Mouse (Mus musculus): ENCODE measurements around the gene Apol8.
A peak's percentile ranks its signal among the peaks of the same experiment; 100 is the strongest.

The Apol8 gene

DNA sequence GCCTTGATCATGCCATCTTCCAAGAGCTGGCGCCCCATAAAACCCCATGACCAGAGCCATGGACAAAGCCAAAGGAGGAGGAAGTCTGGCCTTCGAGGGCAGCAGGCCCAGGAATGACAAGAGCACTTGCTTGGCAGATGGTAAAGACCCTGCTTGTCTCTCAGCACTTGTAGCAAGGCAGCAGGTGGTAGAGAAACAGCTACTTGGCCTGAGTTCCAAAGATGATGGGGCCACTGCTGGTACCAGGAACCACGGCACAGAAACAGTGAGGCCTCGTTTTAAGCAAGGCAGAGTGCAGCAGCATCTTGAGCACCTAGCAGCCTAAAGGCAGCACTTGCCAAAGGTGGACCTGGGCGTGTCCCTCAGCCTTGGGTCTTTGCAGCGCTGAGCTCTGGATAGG, 31.6 kb upstream of the Apol8 start:
- no peak for DNase-seq (ENCODE audit: extremely low read depth, insufficient read length, low spot score)

DNA sequence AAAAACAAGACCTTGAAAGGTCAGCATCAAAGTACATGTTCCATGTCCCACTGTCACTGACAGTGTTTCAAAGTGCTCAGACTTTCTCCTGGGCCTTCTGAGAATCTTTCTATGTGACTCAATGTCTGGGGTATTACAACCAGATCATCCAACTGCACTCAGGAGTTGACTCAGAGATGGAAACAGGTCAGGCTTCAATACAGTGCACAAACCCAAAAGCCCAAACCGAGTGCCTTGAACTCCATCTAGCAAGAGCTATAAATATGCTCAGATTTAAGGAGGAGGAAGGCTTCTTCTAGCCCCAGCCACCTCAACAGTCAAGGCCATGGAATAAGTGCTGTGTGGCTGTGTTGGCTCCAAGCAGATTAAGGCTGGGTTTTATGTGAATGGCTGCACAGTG, 29.0 kb upstream of the Apol8 start:
- DNase-seq (ENCODE audit: extremely low read depth, insufficient read length, low spot score): no peak

DNA sequence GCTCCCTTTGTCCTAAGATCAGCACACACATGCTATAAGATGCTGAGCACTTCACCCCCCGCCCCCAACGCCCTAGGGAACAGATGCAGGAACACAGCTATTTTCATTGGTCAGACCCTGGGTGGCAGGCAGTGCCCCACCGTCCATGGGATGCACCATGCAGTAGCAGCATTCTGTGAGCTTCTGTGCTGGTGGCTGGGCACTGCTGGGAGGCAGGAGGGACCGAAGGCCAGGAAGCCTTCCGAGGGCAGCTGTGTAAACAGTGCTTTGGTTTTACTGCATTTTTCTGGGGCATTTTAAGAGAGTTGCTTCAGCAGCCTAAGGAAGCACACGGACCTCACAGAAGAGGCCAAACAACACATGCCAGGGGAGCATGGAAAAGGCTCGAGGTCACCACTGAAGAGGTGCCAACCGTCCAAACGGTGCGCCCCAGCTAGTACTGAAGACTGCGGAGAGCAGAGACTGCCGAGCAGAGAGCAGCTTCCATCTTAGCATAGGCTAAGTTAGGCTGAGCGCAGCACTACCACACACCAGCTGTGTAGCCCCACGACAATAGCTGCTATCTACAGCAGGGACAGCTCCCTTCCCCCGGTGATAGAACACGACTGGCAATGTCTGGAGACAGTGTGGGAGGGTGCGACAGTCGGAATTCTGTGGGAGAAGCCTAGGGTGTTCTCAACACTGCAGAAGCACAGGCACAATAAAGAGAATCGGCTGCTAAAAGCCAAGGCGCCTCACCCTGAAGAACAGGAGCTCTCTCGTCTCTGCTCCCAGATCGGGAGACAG, 27.4 kb upstream of the Apol8 start:
- no peak for DNase-seq (ENCODE audit: extremely low read depth, insufficient read length, low spot score)

DNA sequence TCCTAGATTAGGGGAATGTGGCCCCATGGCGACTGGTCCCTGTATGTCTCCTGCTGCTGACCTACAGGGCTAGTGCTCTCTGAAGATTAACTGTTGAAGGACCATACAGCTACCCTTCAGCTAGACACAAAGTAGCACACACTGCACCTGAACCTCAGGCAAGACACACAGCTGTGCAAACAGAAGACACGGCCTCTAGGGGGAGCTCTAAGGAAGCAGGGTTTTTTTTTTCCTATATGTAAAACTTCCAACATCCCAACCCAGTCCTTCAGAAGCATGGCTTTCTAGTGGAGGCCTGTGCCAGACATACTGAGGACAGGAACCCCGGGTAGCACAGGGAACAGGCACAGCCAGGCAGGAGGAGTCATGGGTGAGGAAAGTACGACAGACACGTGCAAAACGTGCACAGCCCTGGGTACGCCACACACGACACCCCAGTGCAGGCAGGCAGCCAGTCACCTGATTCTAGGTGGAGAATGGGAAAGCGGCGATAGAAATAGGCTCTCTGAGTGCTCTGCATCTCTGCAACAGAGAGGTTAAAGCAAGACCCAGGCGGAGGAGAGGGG, 25.7 kb upstream of the Apol8 start:
- no peak for DNase-seq (ENCODE audit: extremely low read depth, insufficient read length, low spot score)

DNA sequence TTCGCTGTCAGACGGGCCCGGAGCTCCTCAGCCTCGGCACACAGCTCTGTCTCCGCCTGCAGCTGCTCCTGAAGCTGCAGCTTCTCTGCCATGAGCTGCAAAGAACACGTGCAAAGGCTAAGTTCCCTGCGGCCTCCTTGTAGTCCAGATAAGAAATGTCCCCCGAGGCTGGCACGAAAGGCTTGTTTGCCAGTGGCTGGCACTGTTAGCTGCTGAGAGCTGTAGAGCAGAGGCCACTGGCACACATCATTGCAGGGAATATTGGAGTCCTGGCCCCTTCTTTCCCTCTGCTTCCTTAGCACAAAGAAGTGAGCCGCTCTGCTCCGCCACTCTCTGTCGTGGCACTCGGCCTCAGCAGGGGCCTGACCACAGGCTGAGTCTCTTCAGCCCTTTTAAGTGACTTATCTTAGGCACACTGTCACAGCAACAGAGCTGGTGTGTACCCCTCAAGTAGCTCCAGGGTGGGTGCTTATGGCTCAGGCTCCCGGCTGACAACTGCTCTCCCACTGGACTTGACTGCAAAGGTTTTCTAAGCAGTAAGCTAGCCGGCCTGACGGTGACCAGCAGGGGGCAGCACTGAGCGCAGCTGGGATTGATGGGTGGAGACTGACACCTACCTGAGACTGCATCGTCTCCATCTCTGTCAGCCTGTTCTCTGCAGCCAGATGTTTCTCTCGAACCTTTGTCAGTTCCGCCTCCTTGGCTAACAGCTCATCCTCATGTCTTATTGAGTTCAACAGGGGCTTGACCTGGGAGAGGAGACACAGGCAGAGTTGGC, 18.6 kb upstream of the Apol8 start:
- DNase-seq (ENCODE audit: extremely low read depth, insufficient read length, low spot score): peak; percentile 71

DNA sequence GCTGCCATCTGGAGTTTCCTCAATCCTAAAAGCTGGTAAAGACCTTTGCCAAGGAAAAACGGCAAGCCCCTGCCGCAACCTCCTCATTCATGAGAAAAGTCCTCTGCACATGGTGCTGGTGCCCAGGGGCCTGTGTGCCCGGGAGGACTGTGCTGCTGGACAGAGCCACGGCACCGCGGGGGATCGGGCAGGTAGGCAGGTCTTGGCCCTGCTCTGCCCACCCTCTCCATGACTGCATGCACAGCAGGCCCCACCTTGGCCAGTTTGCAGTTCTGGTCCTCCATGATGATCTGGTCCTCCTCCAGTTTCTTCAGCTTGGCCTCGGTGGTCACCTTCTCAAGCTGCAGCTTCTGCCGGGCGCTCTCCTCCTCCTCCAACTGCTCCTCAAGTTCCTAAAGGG, 17.5 kb upstream of the Apol8 start:
- DNase-seq (ENCODE audit: extremely low read depth, insufficient read length, low spot score): no peak

DNA sequence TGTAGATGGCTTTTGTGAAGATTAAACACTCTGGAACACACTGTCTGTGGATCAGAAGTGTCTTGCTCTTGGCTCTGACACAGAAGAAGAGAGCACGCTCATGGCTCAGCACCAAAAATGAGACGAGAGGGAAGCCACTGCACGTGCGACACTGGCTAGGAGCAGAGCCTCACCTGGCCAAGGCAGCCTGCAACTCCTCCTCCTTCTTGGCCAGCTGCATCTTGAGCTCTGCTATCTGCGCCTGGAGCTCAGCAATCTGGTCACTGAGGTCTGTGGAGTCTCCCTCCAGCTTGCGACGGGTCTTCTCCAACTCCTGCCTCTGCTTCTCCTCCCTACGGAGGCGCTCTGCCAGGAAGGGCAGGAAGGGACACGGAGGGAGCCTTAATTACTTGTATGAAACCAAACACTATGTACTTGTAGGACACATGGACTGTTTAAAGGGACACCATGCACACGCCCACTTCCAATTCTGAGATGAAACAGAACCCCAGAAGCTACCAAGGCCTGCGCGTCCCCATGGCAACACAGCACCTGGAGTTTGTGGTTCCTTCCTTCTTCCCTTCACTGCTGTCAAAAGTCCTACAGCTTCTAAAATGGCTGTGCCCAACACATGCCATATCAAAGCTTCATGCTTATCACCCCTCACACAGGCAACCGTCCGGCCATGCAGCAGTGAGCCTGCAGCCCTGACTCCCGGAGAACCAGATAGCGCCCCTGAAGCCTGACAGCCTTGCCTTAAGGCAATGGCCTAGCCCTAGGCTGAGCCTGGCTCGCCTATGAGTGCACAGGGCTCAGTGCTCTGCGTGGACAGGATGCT, 16.5 kb upstream of the Apol8 start:
- DNase-seq (ENCODE audit: extremely low read depth, insufficient read length, low spot score): no peak

DNA sequence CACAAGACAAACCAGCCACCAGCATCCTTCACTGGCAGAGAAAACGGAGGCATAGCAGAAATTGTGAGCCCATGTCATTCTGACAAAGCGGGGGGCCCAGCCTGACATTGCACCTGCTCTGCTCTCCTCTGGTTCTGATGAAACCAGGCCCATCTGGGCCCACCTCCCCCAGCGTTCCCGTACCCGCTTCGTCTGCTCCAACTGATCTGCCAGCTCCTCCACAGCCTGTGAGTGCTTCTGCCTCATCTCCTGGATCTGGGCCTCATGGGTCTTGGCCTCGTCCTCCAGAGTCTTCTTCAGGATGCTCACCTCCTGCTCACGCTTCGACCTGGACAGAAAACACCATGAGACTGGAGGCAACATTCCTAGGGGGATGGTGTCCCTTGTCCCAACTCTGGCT, 14.1 kb upstream of the Apol8 start:
- no peak for DNase-seq (ENCODE audit: extremely low read depth, insufficient read length, low spot score)

DNA sequence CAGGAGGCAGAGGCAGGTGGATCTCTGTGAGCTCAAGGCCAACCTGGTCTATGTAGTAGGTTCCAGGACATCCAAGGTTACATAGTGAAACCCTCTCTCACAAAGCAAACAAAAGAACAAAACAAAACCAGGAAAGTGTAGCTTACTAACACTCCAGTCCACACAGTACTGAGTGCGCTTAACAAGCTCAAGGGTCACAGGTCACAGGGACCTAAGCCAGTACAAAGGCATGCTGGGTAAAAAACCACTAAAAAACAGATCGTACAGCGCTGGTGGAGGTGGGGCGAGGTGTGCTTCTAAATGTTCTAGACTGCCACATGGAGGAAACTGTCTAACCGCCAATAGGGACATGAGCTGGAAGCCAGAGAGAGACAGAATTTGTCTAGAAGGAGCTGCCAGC, 13.5 kb upstream of the Apol8 start:
- no peak for DNase-seq (ENCODE audit: extremely low read depth, insufficient read length, low spot score)

DNA sequence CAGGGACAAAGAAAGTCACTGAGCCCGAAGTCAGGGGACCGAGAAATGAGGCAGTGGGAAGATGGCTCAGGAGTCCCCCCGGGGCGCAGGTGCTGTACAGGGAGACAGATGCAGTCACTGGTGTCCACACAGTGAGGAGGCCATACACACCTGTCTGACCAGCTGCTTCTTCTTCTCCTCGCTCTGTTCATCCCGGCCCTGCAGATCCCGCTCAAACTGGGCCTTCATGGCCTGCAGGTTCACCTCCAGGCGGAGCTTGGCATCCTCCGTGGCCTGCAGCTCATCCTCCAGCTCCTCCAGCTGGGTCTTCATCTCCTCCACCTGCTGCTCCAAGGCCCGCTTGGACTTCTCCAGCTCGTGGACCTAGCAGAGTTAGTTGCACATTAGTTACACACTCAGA, 10.2 kb upstream of the Apol8 start:
- no peak for DNase-seq (ENCODE audit: extremely low read depth, insufficient read length, low spot score)

DNA sequence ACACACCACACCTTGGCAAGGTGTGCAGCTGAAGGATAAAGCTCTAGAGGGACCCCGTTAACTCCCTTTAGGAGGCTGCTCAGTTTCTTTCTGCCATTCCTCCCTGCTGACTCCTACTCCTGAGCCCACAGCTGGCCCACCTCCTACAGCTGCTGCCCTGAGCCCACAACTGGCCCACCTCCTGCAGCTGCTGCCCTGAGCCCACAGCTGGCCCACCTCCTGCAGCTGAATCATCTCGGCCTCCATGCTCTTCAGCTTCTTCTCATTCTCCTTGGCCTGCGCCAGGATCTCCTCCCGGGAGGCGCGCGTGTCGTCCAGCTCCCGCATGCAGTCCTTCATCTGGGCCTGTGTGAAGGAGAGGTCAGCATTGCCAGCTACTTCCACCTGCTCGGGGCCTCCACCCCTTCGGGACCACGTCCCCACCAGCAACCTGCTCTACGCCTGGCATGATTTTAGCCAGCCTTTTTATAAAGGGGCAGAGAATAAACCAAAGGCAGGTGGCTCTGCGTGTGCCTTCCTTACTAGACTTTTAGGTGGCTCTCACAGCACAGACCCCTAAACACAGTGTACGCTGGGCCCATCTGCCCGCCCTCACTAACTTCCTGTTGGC, 8.8 kb upstream of the Apol8 start:
- DNase-seq (ENCODE audit: extremely low read depth, insufficient read length, low spot score): no peak

DNA sequence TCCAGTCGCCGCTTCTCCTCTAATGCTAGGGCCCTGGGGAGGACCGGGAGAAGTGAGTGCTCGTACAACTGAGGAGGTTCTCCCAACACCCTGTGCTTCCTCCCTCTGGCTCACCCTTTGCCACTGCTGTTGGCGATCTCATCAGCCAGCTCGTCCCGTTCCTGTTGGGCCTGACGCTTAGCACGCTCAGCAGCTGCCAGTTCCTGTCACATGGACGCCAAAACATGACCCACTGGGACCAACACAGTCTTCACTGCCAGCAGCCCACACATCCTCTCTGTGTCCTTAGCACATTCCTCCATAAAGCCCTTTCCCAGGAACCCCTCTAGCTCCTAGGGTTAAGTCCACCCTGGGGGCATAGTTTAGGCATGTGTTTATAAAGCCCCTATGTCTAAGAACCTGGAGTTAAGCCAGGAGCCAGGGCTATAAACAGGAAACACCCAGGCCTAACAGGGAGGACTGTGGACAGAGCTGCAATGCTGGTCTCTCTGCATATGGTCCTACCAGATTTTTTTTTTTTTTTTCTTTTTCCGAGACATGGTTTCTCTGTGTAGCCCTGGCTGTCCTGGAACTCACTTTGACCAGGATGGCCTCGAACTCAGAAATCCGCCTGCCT, 7.7 kb upstream of the Apol8 start:
- no peak for DNase-seq (ENCODE audit: extremely low read depth, insufficient read length, low spot score)

DNA sequence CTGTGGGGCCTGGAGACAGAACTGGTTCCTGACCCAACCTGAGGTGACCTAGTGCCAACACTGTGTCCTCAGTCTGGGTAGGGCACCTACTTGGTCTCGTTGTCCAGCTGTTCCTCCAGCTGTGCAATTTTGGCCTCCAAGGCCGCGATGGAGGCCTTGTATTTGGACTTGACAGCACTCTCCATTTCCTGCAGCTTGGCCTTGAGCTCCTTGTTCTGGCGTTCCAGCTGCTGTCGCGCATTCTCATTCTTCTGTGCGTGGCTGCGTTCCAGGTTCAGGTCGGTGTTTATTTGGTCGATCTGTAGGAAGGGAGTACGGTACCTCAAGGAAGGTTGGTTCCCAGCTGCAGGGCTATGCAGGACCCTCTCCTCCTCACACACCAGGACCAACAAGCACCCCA, 6.9 kb upstream of the Apol8 start:
- no peak for DNase-seq (ENCODE audit: extremely low read depth, insufficient read length, low spot score)

DNA sequence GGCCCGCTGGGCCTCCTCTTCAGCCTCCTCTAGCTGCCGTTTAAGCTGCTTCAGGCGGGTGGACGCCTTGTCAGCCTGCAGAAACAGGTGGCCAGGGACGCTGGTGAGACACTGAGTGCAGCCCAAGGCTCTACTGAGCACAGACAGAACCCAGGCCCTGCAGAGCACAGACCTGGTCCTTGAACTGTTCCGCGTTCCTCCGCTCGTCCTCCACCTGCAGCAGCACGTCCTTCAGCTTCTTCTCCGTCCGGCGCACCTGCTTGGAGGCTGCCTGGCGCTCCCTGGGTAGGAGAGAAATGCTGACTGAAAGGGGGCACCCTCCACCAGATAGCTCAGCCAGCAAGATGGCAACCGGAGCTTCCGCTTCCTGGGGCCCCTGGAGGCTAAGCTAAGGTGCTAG, 6.2 kb upstream of the Apol8 start:
- no peak for DNase-seq (ENCODE audit: extremely low read depth, insufficient read length, low spot score)

DNA sequence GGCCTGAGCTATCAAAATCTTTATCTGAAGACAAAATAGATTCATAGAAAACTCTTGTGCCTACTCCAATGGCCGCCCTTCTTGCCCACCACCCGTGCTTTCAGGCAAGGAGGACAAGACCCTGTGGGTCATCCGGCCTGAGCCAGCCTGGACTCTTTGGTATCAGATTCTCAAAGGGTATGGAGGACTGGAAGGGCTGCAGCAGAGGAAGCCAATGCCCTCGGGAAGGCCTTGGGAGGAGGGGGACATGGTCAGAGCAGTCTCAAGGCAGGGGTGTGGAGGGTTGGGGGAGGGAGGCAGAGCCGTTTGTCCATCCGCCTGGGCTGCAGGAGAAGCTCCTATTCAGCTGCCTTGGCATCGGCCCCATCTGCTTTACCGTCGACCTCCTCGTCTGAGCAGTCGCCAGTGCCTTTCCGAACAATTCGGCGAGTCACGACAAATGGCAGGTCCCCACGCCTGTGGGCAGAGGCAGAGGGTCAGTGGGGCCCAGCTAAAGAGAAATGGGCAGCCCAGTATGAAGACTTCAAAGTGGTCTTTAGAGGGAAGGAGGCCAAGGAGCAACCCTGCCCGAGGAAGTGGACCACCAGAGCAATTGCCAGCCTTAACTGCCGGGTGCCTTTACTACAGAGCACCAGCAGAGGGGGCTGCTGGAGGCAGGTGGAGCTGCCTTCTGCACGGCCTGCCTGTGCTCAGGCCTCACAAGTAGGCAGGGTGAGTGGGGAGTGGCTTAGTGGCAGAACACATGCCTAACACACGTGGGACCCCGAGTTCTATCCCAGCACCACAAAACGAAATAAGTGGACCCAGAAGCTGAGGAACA, 5.0 kb upstream of the Apol8 start:
- no peak for DNase-seq (ENCODE audit: extremely low read depth, insufficient read length, low spot score)

DNA sequence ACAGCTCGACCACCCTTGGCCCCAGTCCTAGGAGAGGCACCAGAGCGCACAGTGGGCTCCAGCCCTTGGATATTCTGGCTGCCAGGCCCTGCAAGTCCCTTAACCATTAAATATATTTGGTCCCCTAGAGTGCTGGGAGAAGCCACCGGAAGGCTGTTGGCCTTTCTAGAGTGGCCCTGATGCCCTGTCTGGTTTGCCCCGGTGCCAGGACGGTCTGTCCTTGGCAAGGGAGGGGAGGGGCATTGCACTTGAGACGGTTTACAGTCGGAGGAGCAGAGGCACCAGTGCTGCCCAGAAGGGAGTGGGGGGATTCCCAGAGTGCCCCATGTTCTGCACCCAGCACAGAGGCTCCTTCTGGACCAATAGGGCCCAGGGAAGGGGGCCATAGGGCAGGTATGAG, 4.3 kb upstream of the Apol8 start:
- DNase-seq (ENCODE audit: extremely low read depth, insufficient read length, low spot score): no peak

DNA sequence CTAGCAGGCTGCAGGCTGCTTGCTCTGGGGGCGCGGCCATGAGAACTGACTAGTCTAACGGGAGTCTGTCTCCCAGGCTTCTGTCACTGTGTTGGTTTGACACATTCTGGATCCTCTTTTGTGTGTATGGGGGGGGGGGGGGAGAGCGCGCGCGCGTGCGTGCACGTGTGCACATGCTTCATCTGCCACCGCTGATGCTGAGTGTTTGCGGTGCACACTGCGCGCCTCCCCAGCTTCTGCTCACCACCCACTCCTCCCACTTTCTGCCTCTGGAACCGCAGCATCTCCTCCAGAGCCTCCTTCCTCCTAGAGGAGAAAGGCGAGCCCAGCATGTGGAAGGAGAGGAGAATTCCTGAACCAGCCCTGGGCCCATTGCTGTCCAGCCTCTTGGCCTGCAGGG, 3.2 kb upstream of the Apol8 start:
- DNase-seq (ENCODE audit: extremely low read depth, insufficient read length, low spot score): no peak

DNA sequence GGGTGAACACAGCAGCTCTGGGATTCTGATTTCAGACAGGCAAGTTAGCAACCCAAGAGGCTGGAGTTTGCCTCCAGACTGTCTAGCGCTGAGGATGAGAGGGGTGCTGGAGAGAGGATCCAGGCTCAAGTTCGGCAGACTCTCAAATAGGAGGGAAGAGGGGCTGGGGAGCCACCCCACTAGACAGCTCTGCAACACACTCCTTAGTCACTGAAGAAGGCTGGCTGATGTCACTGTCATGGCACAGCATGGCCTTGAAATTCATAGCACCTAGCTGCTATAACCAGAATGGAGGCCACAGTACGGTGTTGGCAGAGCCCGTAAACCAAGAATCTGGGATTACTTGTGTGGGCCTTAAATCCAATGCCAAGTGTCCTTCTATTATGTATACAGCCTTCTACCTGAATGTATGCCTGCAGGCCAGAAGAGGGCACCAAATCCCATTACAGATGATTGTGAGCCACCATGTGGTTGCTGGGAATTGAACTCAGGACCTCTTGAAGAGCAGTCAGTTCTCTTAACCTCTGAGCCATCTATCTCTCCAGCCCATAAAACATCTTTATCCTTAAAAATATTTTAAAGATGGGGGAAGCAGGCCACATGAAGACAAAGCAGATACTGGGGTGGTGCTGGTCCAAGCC, 903 bp upstream of the Apol8 start:
- no peak for DNase-seq (ENCODE audit: extremely low read depth, insufficient read length, low spot score)

DNA sequence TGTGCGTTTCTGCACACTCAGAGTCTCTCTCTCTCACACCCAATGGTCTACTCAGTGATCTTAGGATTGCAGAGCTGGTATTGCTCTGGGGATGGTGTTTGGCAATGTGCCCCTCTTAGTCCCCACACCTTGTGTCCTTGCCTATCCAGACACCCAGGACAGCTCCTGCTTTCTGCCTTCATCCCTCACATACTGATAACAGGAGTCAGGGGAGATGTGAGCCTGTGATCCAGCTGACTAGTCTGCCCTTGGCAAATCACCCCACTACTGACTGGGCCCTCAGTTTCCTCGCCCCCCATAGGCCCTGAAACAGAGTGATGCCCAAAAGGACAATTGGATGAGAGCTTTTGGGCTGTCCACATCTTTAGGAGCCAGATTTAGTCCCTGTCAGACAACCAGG, 722 bp downstream of the Apol8 start:
- DNase-seq (ENCODE audit: extremely low read depth, insufficient read length, low spot score): no peak
